10 mouse cellular contexts compared by ENCODE assay signal in genomic region chr7:127437724-127438123, GRCm38 (mm10). TPM values are rescaled to one million over a fixed set of nuclear protein-coding genes. Genes with fewer than 3 reads are reported as not detected.
DNase-seq lines count a peak whose midpoint lies in the region; ATAC-seq and TF ChIP-seq lines count a peak whose summit lies in the region.
"Had no signal": no experiment of that assay in that cellular context is flagged by ENCODE, and none has a peak within 500 bp of the region (broad histone marks: within the 10 kb centered on the region; RNA-seq: fewer than 3 reads in every experiment).

No protein-coding gene starts in this region.

- no peak overlapping the region for H3K27ac ChIP-seq in hindbrain, embryonic 10.5 days
- no peak overlapping the region for H3K27ac ChIP-seq in hindbrain, embryonic 16.5 days (ENCODE audit: low read depth, low read length)
- no peak overlapping the region for H3K27ac ChIP-seq in MEL (ENCODE audit: control insufficient read depth, low read depth, low read length)
- no peak overlapping the region for H3K27ac ChIP-seq in forebrain, embryonic 16.5 days (ENCODE audit: low read length)
- H3K27ac ChIP-seq: liver, embryonic 15.5 days had no signal

- no peaks in the 10 kb centered on the region for H3K4me1 ChIP-seq in hindbrain, embryonic 10.5 days (replicated peaks)
- no peaks in the 10 kb centered on the region for H3K4me1 ChIP-seq in hindbrain, embryonic 16.5 days (ENCODE audit: control insufficient read depth, insufficient read depth, low read depth, low read length)
- H3K4me1 ChIP-seq in MEL (ENCODE audit: control insufficient read depth in 1 of 2, insufficient read depth in 2 of 2, low read length in 2 of 2), result peaks cover 0 to 4% of the 10 kb centered on the region in 2 experiments; a peak in 1 of 4 replicates
- H3K4me1 ChIP-seq in forebrain, embryonic 16.5 days (replicated peaks; ENCODE audit: control insufficient read depth, insufficient read depth, low read length), result no peaks in the 10 kb centered on the region
- H3K4me1 ChIP-seq: liver, embryonic 15.5 days had no signal

- no peak overlapping the region for H3K4me2 ChIP-seq in hindbrain, embryonic 16.5 days (ENCODE audit: low read length)
- H3K4me2 ChIP-seq in forebrain, embryonic 16.5 days (ENCODE audit: low read length), result no peak overlapping the region
- H3K4me2 ChIP-seq: liver, embryonic 15.5 days had no signal

- peaks cover 26% of the 10 kb centered on the region for H3K36me3 ChIP-seq in hindbrain, embryonic 10.5 days
- H3K36me3 ChIP-seq in hindbrain, embryonic 16.5 days (ENCODE audit: control insufficient read depth, insufficient read depth, low read length), result peaks cover 12% of the 10 kb centered on the region
- no peaks in the 10 kb centered on the region; a peak in 1 of 4 replicates for H3K36me3 ChIP-seq in MEL (ENCODE audit: control insufficient read depth in 1 of 2, insufficient read depth in 2 of 2, low read length in 2 of 2)
- peaks cover 5% of the 10 kb centered on the region; the same call in 1 of the 2 replicates for H3K36me3 ChIP-seq in forebrain, embryonic 16.5 days (ENCODE audit: control insufficient read depth, insufficient read depth)
- H3K36me3 ChIP-seq: liver, embryonic 15.5 days had no signal

- H3K9ac ChIP-seq in hindbrain, embryonic 16.5 days (ENCODE audit: low read depth, low read length), result no peak overlapping the region
- H3K9ac ChIP-seq in MEL (ENCODE audit: control insufficient read depth, low read depth, low read length, poor library complexity, severe bottlenecking), result no peak overlapping the region
- no peak overlapping the region for H3K9ac ChIP-seq in forebrain, embryonic 16.5 days (replicated peaks; ENCODE audit: low read depth, low read length)
- H3K9ac ChIP-seq: liver, embryonic 15.5 days had no signal

- WGBS in hindbrain, embryonic 10.5 days, result 94% methylated on average over 3 of the region's 3 CpGs
- 91% methylated on average over 3 of the region's 3 CpGs for WGBS in hindbrain, embryonic 16.5 days
- 92% methylated on average over 3 of the region's 3 CpGs for WGBS in forebrain, embryonic 16.5 days

- H3K9me3 ChIP-seq in hindbrain, embryonic 10.5 days, result peaks cover 15% of the 10 kb centered on the region
- peaks cover 6% of the 10 kb centered on the region; the same call in 1 of the 2 replicates for H3K9me3 ChIP-seq in hindbrain, embryonic 16.5 days (ENCODE audit: control insufficient read depth, low read length)
- H3K9me3 ChIP-seq in MEL (replicated peaks; ENCODE audit: insufficient read depth, low read length), result no peaks in the 10 kb centered on the region
- no peaks in the 10 kb centered on the region; the same call in 1 of the 2 replicates for H3K9me3 ChIP-seq in forebrain, embryonic 16.5 days (ENCODE audit: control insufficient read depth, low read length)

- TF ChIP-seq CTCF in MEL (IDR thresholded peaks at IDR 0.05 in 2 of 3, conservative IDR thresholded peaks at IDR 0.05 in 1 of 3; ENCODE audit: control insufficient read depth in 1 of 3, insufficient read depth in 1 of 3, low read depth in 2 of 3, low read length in 3 of 3, poor library complexity in 1 of 3, severe bottlenecking in 1 of 3), result peak; percentile 63 to 78 (median 74)

- TF ChIP-seq POLR2A in MEL (IDR thresholded peaks at IDR 0.05; ENCODE audit: control insufficient read depth in 1 of 2, insufficient read depth in 1 of 2, low read depth in 1 of 2, low read length in 2 of 2, poor library complexity in 1 of 2), result no peak

- H3K79me2 ChIP-seq in MEL (ENCODE audit: control insufficient read depth, insufficient read depth, low read length, poor library complexity), result no peaks in the 10 kb centered on the region

- no peaks in the 10 kb centered on the region for H3K27me3 ChIP-seq in hindbrain, embryonic 10.5 days (ENCODE audit: insufficient read depth, poor library complexity, severe bottlenecking)
- no peaks in the 10 kb centered on the region for H3K27me3 ChIP-seq in hindbrain, embryonic 16.5 days (replicated peaks; ENCODE audit: control insufficient read depth, insufficient read depth, low read length)
- H3K27me3 ChIP-seq in MEL (ENCODE audit: control insufficient read depth in 1 of 2, insufficient read depth in 2 of 2, low read length in 2 of 2), result no peaks in the 10 kb centered on the region
- H3K27me3 ChIP-seq in forebrain, embryonic 16.5 days (replicated peaks; ENCODE audit: control insufficient read depth, insufficient read depth, low read length), result no peaks in the 10 kb centered on the region
- H3K27me3 ChIP-seq: liver, embryonic 15.5 days had no signal

- ATAC-seq in hindbrain, embryonic 16.5 days, result no peak
- no peak for ATAC-seq in forebrain, embryonic 16.5 days
- ATAC-seq in megakaryocyte progenitor cell, adult 5-6 weeks (replicated peaks; ENCODE audit: poor library complexity), result no peak; the same call in 1 of the 2 replicates

- TF ChIP-seq RAD21 in MEL (IDR thresholded peaks at IDR 0.05; ENCODE audit: low read depth, low read length), result peak; percentile 57

- peak; percentile 25 for DNase-seq in hindbrain, embryonic 10.5 days (ENCODE audit: low spot score)
- DNase-seq in 416B (ENCODE audit: low read depth) (peak; percentile 31), MEL (ENCODE audit: low read depth, low spot score) (peak; percentile 64)
- DNase-seq in natural killer cell, adult 2 months (ENCODE audit: low spot score in 2 of 2), result peak; percentile 32 to 39
- no peak for DNase-seq in yolk sac, embryonic 10.5 days (ENCODE audit: low spot score)
- DNase-seq: kidney, adult 11 months had no signal

- TF ChIP-seq EP300 in MEL (IDR thresholded peaks at IDR 0.05; ENCODE audit: low read depth in 1 of 2, low read length in 2 of 2), result no peak

- H3K4me3 ChIP-seq in hindbrain, embryonic 10.5 days, result no peak overlapping the region
- no peak overlapping the region for H3K4me3 ChIP-seq in hindbrain, embryonic 16.5 days (ENCODE audit: low read length)
- H3K4me3 ChIP-seq in MEL (ENCODE audit: control insufficient read depth in 1 of 2, insufficient read depth in 1 of 2, low read depth in 2 of 2, low read length in 2 of 2), result no peak overlapping the region
- H3K4me3 ChIP-seq in forebrain, embryonic 16.5 days (replicated peaks; ENCODE audit: low read length), result no peak overlapping the region
- H3K4me3 ChIP-seq: liver, embryonic 15.5 days had no signal

TF ChIP-seq in MEL, 35 proteins besides CTCF, POLR2A, EP300 and RAD21 (continues in another document):
- no peak for TF ChIP-seq POLR2AphosphoS5 (IDR thresholded peaks at IDR 0.05; ENCODE audit: borderline replicate concordance, low read depth, low read length)

RNA-seq across cellular contexts. Expression of gene Zfp689, which starts 11.2 kb away (rescaled TPM):
- polyA plus RNA-seq in hindbrain, embryonic 10.5 days (2016; fragmentation: Nextera tagmentation; extraction: Ambion mirVana), result 14.8 and 15.7 TPM in 2 replicates
- 13.2 and 15.9 TPM in 2 replicates for polyA plus RNA-seq in hindbrain, embryonic 16.5 days (2015; fragmentation: Nextera tagmentation; extraction: Ambion mirVana)
- 4.0 and 4.9 TPM in 2 replicates for total RNA-seq in MEL (2012; rRNA removed)
- 1 to 10 TPM in 1 of 2 experiments, not detected in 1; 7.2 TPM for polyA plus RNA-seq in MEL (2012; ENCODE audit: insufficient read depth in 1 of 2, insufficient read length in 2 of 2, low read depth in 1 of 2, low replicate concordance in 2 of 2, missing spikeins in 1 of 2)
- 14.6 and 17.7 TPM in 2 replicates for polyA plus RNA-seq in forebrain, embryonic 16.5 days (2015; fragmentation: Nextera tagmentation; extraction: Ambion mirVana)
- total RNA-seq in megakaryocyte progenitor cell, adult 5-6 weeks (2015), result 2.2 and 2.3 TPM in 2 replicates
- 1.2 and 3.0 TPM in 2 replicates for total RNA-seq in megakaryocyte progenitor cell, adult 5-6 weeks (2017)

RNA-seq across cellular contexts. Expression of gene Zfp688, which starts 15.9 kb away (rescaled TPM):
- polyA plus RNA-seq in hindbrain, embryonic 10.5 days (2016; fragmentation: Nextera tagmentation; extraction: Ambion mirVana), result 35.6 and 39.4 TPM in 2 replicates
- polyA plus RNA-seq in hindbrain, embryonic 16.5 days (2015; fragmentation: Nextera tagmentation; extraction: Ambion mirVana), result 27.4 and 29.1 TPM in 2 replicates
- 8.6 and 11.1 TPM in 2 replicates for total RNA-seq in MEL (2012; rRNA removed)
- polyA plus RNA-seq in MEL (2012; ENCODE audit: insufficient read depth in 1 of 2, insufficient read length in 2 of 2, low read depth in 1 of 2, low replicate concordance in 2 of 2, missing spikeins in 1 of 2), result 10 to 100 TPM in 1 of 2 experiments, not detected in 1; 18.1 TPM
- 28.4 and 28.6 TPM in 2 replicates for polyA plus RNA-seq in forebrain, embryonic 16.5 days (2015; fragmentation: Nextera tagmentation; extraction: Ambion mirVana)
- 7.1 and 9.0 TPM in 2 replicates for total RNA-seq in megakaryocyte progenitor cell, adult 5-6 weeks (2015)
- total RNA-seq in megakaryocyte progenitor cell, adult 5-6 weeks (2017), result 4.7 and 5.9 TPM in 2 replicates

RNA-seq across cellular contexts. Expression of gene Prr14, which starts 21.7 kb away (rescaled TPM):
- polyA plus RNA-seq in hindbrain, embryonic 10.5 days (2016; fragmentation: Nextera tagmentation; extraction: Ambion mirVana), result 53.1 and 65.9 TPM in 2 replicates
- 29.0 and 35.2 TPM in 2 replicates for polyA plus RNA-seq in hindbrain, embryonic 16.5 days (2015; fragmentation: Nextera tagmentation; extraction: Ambion mirVana)
- 10.8 and 11.7 TPM in 2 replicates for total RNA-seq in MEL (2012; rRNA removed)
- polyA plus RNA-seq in MEL (2012; ENCODE audit: insufficient read depth in 1 of 2, insufficient read length in 2 of 2, low read depth in 1 of 2, low replicate concordance in 2 of 2, missing spikeins in 1 of 2), result 10 to 100 TPM in 1 of 2 experiments, not detected in 1; 45.9 TPM
- 42.8 and 45.3 TPM in 2 replicates for polyA plus RNA-seq in forebrain, embryonic 16.5 days (2015; fragmentation: Nextera tagmentation; extraction: Ambion mirVana)
- total RNA-seq in megakaryocyte progenitor cell, adult 5-6 weeks (2015), result 74.8 and 85.3 TPM in 2 replicates
- total RNA-seq in megakaryocyte progenitor cell, adult 5-6 weeks (2017), result 22.6 and 27.2 TPM in 2 replicates

RNA-seq across cellular contexts. Expression of gene Zfp764, which starts 31.1 kb away (rescaled TPM):
- 6.6 and 7.1 TPM in 2 replicates for polyA plus RNA-seq in hindbrain, embryonic 10.5 days (2016; fragmentation: Nextera tagmentation; extraction: Ambion mirVana)
- polyA plus RNA-seq in hindbrain, embryonic 16.5 days (2015; fragmentation: Nextera tagmentation; extraction: Ambion mirVana), result 4.0 and 4.1 TPM in 2 replicates
- 3.7 and 4.1 TPM in 2 replicates for total RNA-seq in MEL (2012; rRNA removed)
- 1 to 10 TPM in 1 of 2 experiments, not detected in 1; 3.1 TPM for polyA plus RNA-seq in MEL (2012; ENCODE audit: insufficient read depth in 1 of 2, insufficient read length in 2 of 2, low read depth in 1 of 2, low replicate concordance in 2 of 2, missing spikeins in 1 of 2)
- 5.2 and 5.9 TPM in 2 replicates for polyA plus RNA-seq in forebrain, embryonic 16.5 days (2015; fragmentation: Nextera tagmentation; extraction: Ambion mirVana)
- total RNA-seq in megakaryocyte progenitor cell, adult 5-6 weeks (2015), result 9.3 and 10.9 TPM in 2 replicates
- 9.9 and 12.4 TPM in 2 replicates for total RNA-seq in megakaryocyte progenitor cell, adult 5-6 weeks (2017)

RNA-seq across cellular contexts. Expression of gene Fbrs, which starts 41.3 kb away (rescaled TPM):
- polyA plus RNA-seq in hindbrain, embryonic 10.5 days (2016; fragmentation: Nextera tagmentation; extraction: Ambion mirVana), result 9.0 and 12.0 TPM in 2 replicates
- 10.2 and 12.6 TPM in 2 replicates for polyA plus RNA-seq in hindbrain, embryonic 16.5 days (2015; fragmentation: Nextera tagmentation; extraction: Ambion mirVana)
- total RNA-seq in MEL (2012; rRNA removed), result 7.5 TPM in 2 replicates
- polyA plus RNA-seq in MEL (2012; ENCODE audit: insufficient read depth in 1 of 2, insufficient read length in 2 of 2, low read depth in 1 of 2, low replicate concordance in 2 of 2, missing spikeins in 1 of 2), result 10 to 100 TPM in 1 of 2 experiments, not detected in 1; 53.3 TPM
- 10.2 and 11.8 TPM in 2 replicates for polyA plus RNA-seq in forebrain, embryonic 16.5 days (2015; fragmentation: Nextera tagmentation; extraction: Ambion mirVana)
- 90.7 and 101 TPM in 2 replicates for total RNA-seq in megakaryocyte progenitor cell, adult 5-6 weeks (2015)
- total RNA-seq in megakaryocyte progenitor cell, adult 5-6 weeks (2017), result 19.5 and 20.0 TPM in 2 replicates
